Mouse (Mus musculus): ENCODE measurements at regions not wholly inside any gene's neighbourhood (a gene's known extent, or its start where the extent isn't known, plus 50 kb on each side); places are given as distances from the start of the nearest gene placed in this dataset.

- Histone ChIP-seq H3K27me3 (ENCODE audit: control insufficient read depth, insufficient read depth, low read length, poor library complexity, severe bottlenecking) (no peaks in the 10 kb centered on the region), H3K36me3 (ENCODE audit: control insufficient read depth, insufficient read depth, low read length, poor library complexity, severe bottlenecking) (no peaks in the 10 kb centered on the region)
- DNase-seq (ENCODE audit: low read depth, low spot score) = peak; percentile 58
These were observed 156.0 kb upstream of the Foxn2 start for GRCm38 (mm10) chr17:88284477-88284876.

- DNase-seq (ENCODE audit: low read depth, low spot score) = no peak
- H3K27me3 ChIP-seq (ENCODE audit: control insufficient read depth, insufficient read depth, low read length, poor library complexity, severe bottlenecking) = no peaks in the 10 kb centered on the region
- no peaks in the 10 kb centered on the region for H3K36me3 ChIP-seq (ENCODE audit: control insufficient read depth, insufficient read depth, low read length, poor library complexity, severe bottlenecking)
These were observed 152.7 kb upstream of the Foxn2 start for GRCm38 (mm10) chr17:88287861-88288260.

GRCm38 (mm10) chr17:88297520-88297919, 143.0 kb upstream of the Foxn2 start:
- no peak for DNase-seq (ENCODE audit: low read depth, low spot score)
- H3K36me3 ChIP-seq (ENCODE audit: control insufficient read depth, insufficient read depth, low read length, poor library complexity, severe bottlenecking) = no peaks in the 10 kb centered on the region
- H3K27me3 ChIP-seq (ENCODE audit: control insufficient read depth, insufficient read depth, low read length, poor library complexity, severe bottlenecking) = no peaks in the 10 kb centered on the region

DNA sequence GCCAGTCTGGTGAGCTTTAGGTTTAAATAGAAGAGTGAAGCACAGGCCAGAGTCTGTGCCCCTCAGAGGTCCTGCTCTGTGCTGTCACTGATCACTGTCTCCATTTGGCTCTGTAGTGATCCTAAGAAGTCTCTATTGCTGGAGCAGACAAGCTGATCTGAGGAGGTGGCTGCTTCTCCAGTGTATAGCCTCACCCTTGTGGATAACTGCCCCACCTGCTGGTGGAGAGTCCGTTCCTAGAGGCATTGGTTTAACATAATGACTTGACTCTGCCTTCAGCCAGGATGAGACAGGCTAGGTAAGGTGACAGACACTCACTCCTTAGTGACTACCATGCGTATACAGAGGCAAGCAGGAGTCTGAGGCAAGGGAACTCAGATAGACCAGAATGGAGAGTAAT, 136.5 kb upstream of the Foxn2 start:
- Histone ChIP-seq H3K27me3 (ENCODE audit: control insufficient read depth, insufficient read depth, low read length, poor library complexity, severe bottlenecking) (no peaks in the 10 kb centered on the region), H3K36me3 (ENCODE audit: control insufficient read depth, insufficient read depth, low read length, poor library complexity, severe bottlenecking) (no peaks in the 10 kb centered on the region)
- DNase-seq (ENCODE audit: low read depth, low spot score) = peak; percentile 40

DNA sequence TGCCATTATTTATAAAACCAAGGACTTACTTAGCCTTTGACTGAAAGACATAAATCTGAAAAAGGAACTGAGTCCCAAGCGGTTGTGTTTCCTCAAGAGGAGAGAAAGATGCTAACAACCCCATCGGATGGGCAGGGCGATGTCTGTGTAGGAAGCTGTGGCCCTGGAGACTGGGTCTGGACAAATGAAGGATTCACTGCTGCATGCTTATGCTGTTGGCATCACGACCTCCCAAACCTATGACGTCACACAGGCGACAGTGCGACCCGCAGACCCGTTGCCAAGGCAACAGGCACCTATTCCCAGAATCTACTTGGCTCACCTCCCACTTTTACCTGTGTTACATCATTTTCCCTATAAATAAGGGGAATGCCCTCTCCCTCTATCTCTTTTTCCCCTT, 135.3 kb upstream of the Foxn2 start:
- H3K27me3 ChIP-seq (ENCODE audit: control insufficient read depth, insufficient read depth, low read length, poor library complexity, severe bottlenecking) = no peaks in the 10 kb centered on the region
- H3K36me3 ChIP-seq (ENCODE audit: control insufficient read depth, insufficient read depth, low read length, poor library complexity, severe bottlenecking) = no peaks in the 10 kb centered on the region
- DNase-seq (ENCODE audit: low read depth, low spot score) = no peak

GRCm38 (mm10) chr17:88306325-88306724, 134.2 kb upstream of the Foxn2 start:
- H3K27me3 ChIP-seq (ENCODE audit: control insufficient read depth, insufficient read depth, low read length, poor library complexity, severe bottlenecking) = no peaks in the 10 kb centered on the region
- no peak for DNase-seq (ENCODE audit: low read depth, low spot score)
- H3K36me3 ChIP-seq (ENCODE audit: control insufficient read depth, insufficient read depth, low read length, poor library complexity, severe bottlenecking) = no peaks in the 10 kb centered on the region

DNA sequence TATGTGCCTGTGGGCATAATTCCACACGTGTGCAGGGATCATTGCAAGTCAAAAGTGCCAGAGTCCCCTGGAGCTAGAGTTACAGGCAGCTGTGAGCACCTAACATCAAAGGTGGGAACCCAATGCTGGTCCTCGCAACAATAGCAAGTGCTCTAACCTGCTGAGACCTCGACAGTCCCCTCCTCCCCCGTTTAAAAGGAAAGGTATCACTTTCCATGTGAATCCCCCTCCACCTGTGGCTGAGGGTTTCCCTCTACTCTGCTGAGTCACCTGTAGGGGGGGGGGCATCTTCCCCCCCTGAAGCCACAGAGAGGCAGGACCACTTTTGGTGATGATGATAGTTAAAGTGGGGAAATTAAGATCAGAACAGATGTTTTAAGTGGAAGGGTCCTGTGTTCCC, 133.4 kb upstream of the Foxn2 start:
- Histone ChIP-seq H3K36me3 (ENCODE audit: control insufficient read depth, insufficient read depth, low read length, poor library complexity, severe bottlenecking) (no peaks in the 10 kb centered on the region), H3K27me3 (ENCODE audit: control insufficient read depth, insufficient read depth, low read length, poor library complexity, severe bottlenecking) (no peaks in the 10 kb centered on the region)

DNA sequence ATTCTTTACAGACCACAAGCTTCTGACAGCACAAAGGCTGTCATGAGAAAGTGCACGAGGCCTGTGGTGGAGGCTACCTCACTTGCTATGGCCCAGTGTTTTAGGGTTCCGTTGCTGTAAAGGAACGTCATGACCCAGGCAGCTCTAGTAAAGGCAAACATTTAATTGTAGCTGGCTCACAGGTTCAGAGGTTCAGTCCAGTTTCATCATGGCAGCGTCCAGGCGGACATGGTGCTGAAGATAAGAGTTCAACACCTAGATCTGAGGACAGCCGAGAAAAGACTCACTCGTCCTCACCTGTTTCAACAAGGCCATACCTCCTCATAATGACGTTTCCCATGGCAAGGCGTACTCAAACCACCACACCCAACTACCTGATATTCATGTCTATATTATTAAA, 132.7 kb upstream of the Foxn2 start:
- no peaks in the 10 kb centered on the region for H3K27me3 ChIP-seq (ENCODE audit: control insufficient read depth, insufficient read depth, low read length, poor library complexity, severe bottlenecking)
- H3K36me3 ChIP-seq (ENCODE audit: control insufficient read depth, insufficient read depth, low read length, poor library complexity, severe bottlenecking) = no peaks in the 10 kb centered on the region
- DNase-seq (ENCODE audit: low read depth, low spot score) = no peak

More for the DNA sequence above, 133.4 kb upstream of the Foxn2 start:
- DNase-seq (ENCODE audit: low read depth, low spot score) = no peak

DNA sequence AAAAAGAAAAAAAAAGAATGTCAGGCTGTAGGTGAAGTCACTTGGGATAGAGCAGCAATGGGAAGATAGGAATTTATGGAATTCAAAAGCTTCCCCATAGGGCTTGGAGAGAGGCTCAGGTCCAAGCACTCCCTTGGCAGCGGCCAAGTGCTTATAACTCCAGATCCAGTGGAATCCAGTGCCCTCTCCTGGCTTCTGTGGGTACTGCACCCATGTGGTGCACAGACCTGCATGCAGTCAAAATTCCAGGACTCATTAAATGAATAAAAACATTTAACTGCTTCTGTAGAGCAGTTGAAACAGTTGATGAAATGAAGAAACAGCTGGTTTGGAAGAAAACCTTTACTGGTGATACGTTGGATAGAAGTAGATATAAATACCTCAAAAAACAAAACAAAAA, 127.6 kb upstream of the Foxn2 start:
- H3K36me3 ChIP-seq (ENCODE audit: control insufficient read depth, insufficient read depth, low read length, poor library complexity, severe bottlenecking) = no peaks in the 10 kb centered on the region
- DNase-seq (ENCODE audit: low read depth, low spot score) = peak; percentile 16
- no peaks in the 10 kb centered on the region for H3K27me3 ChIP-seq (ENCODE audit: control insufficient read depth, insufficient read depth, low read length, poor library complexity, severe bottlenecking)

- H3K36me3 ChIP-seq (ENCODE audit: control insufficient read depth, insufficient read depth, low read length, poor library complexity, severe bottlenecking) = no peaks in the 10 kb centered on the region
- H3K27me3 ChIP-seq (ENCODE audit: control insufficient read depth, insufficient read depth, low read length, poor library complexity, severe bottlenecking) = no peaks in the 10 kb centered on the region
- no peak for DNase-seq (ENCODE audit: low read depth, low spot score)
These were observed 124.1 kb upstream of the Foxn2 start for GRCm38 (mm10) chr17:88316213-88316967.

DNA sequence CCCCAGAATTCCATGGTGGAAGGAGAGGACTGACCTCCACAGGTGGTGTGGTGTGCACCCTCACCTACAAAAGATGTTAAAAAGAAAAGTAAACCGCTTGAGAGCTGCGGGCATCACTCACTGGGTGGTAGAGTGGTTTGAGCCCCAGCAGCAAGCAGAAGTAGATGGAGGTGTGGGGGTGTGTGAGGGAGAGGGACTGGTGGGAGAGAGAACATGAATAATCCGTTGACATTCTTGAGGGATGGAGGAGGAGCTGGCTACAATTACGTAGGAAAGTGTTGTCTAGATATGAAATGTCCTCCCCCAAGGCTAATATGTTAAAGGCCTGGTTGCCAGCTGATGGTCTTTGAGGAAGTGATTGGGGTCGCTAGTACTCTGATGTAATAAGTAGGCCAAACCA, 123.2 kb upstream of the Foxn2 start:
- no peak for DNase-seq (ENCODE audit: low read depth, low spot score)
- Histone ChIP-seq H3K27me3 (ENCODE audit: control insufficient read depth, insufficient read depth, low read length, poor library complexity, severe bottlenecking) (no peaks in the 10 kb centered on the region), H3K36me3 (ENCODE audit: control insufficient read depth, insufficient read depth, low read length, poor library complexity, severe bottlenecking) (no peaks in the 10 kb centered on the region)

DNA sequence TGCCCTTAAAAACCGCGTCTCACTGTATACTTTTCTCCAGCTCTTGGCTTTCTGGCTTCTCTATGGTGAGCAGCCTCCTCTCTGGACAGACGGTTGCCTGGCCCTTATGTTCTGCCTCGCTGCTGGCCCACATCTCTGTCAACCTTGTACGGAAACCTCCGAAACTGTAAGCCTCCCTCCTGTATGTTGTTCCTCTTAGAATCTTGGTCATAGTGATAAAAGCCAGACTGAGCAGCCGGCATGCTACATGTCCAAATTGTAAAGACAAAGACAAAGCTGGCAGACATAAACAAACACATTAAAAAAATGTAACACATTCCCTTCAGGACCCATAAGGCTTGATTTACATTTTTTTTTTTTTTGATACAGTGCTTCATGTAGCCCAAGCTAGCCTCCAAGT, 122.7 kb upstream of the Foxn2 start:
- no peaks in the 10 kb centered on the region for H3K27me3 ChIP-seq (ENCODE audit: control insufficient read depth, insufficient read depth, low read length, poor library complexity, severe bottlenecking)
- no peaks in the 10 kb centered on the region for H3K36me3 ChIP-seq (ENCODE audit: control insufficient read depth, insufficient read depth, low read length, poor library complexity, severe bottlenecking)
- DNase-seq (ENCODE audit: low read depth, low spot score) = no peak

GRCm38 (mm10) chr17:88318207-88318791, 122.2 kb upstream of the Foxn2 start:
- Histone ChIP-seq H3K27me3 (ENCODE audit: control insufficient read depth, insufficient read depth, low read length, poor library complexity, severe bottlenecking) (no peaks in the 10 kb centered on the region), H3K36me3 (ENCODE audit: control insufficient read depth, insufficient read depth, low read length, poor library complexity, severe bottlenecking) (no peaks in the 10 kb centered on the region)
- no peak for DNase-seq (ENCODE audit: low read depth, low spot score)

- Histone ChIP-seq H3K27me3 (ENCODE audit: control insufficient read depth, insufficient read depth, low read length, poor library complexity, severe bottlenecking) (no peaks in the 10 kb centered on the region), H3K36me3 (ENCODE audit: control insufficient read depth, insufficient read depth, low read length, poor library complexity, severe bottlenecking) (no peaks in the 10 kb centered on the region)
- DNase-seq (ENCODE audit: low read depth, low spot score) = no peak
These were observed 121.6 kb upstream of the Foxn2 start for GRCm38 (mm10) chr17:88318936-88319335.

- DNase-seq (ENCODE audit: low read depth, low spot score) = no peak
- no peaks in the 10 kb centered on the region for H3K27me3 ChIP-seq (ENCODE audit: control insufficient read depth, insufficient read depth, low read length, poor library complexity, severe bottlenecking)
- no peaks in the 10 kb centered on the region for H3K36me3 ChIP-seq (ENCODE audit: control insufficient read depth, insufficient read depth, low read length, poor library complexity, severe bottlenecking)
These were observed 119.8 kb upstream of the Foxn2 start for GRCm38 (mm10) chr17:88320686-88321085.
